Mouse (Mus musculus): ENCODE data around the gene Rab21.

DNA sequence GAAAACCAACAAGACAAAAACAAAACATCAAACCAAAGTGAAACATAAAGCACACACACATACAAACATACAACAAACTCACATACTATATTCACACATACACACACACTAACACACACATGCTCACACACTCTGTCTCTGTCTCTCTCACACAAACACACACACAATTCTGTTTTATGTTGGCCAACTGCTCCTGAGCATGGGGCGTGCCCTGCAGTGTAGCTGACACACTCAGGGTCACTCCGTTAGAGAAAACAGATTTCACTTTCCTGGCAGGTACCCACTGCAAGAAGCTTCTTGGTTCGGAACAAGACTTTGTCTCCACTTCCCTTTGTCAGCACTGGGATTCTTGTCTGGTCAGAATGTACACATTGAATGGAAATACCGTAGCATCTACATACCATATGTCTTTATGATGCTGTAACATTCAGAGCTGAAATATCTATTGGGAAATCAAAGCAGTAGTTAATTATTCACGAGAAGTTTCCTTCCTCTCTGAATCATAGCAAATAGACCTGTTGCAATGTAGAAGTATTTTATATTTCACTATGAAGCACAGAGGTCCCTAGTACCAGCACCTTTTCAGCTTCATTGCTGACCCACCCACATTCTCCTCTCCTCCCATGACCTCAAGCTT lies 52.4 kb downstream of the Rab21 start:
- TF ChIP-seq CTCF (IDR thresholded peaks at IDR 0.05; ENCODE audit: borderline replicate concordance, extremely low read depth, insufficient read depth, insufficient read length) (no peak), POLR2A (IDR thresholded peaks at IDR 0.05; ENCODE audit: borderline replicate concordance, extremely low read depth, insufficient read depth, insufficient read length, poor library complexity, severe bottlenecking) (no peak)

Measured in brain, embryonic 14.5 days (tissue).